Mouse (Mus musculus): ENCODE measurements at regions not wholly inside any gene's neighbourhood (a gene's known extent, or its start where the extent isn't known, plus 50 kb on each side); places are given as distances from the start of the nearest gene placed in this dataset.
"Not testable (repeated sequence)": the region's sequence is repeated elsewhere in the genome, so short reads cannot be mapped to it uniquely, and the experiment has no call there.

- not testable (repeated sequence) for TF ChIP-seq POLR2A (IDR thresholded peaks at IDR 0.05; ENCODE audit: control insufficient read depth, extremely low read depth, insufficient read depth, low read length, poor library complexity); CTCF (IDR thresholded peaks at IDR 0.05; ENCODE audit: borderline replicate concordance, control insufficient read depth, extremely low read depth, insufficient read depth, low read length, poor library complexity)
Measured at GRCm38 (mm10) chr14:52863107-52863506, 367.6 kb upstream of the Olfr1507 start.
